Mouse (Mus musculus) c-Kit-negative CD71-positive TER-119-positive erythroid progenitor cells, embryonic 14.5 days (primary cell): Measurements from ENCODE around the gene Prkd3.

ENCODE experiments used
- DNase-seq: peaks from one replicate; pipeline ENCODE4 v3.0.0-alpha.2; 2013; ENCODE audit warnings: low read depth, low spot score

Gene Prkd3

DNA sequence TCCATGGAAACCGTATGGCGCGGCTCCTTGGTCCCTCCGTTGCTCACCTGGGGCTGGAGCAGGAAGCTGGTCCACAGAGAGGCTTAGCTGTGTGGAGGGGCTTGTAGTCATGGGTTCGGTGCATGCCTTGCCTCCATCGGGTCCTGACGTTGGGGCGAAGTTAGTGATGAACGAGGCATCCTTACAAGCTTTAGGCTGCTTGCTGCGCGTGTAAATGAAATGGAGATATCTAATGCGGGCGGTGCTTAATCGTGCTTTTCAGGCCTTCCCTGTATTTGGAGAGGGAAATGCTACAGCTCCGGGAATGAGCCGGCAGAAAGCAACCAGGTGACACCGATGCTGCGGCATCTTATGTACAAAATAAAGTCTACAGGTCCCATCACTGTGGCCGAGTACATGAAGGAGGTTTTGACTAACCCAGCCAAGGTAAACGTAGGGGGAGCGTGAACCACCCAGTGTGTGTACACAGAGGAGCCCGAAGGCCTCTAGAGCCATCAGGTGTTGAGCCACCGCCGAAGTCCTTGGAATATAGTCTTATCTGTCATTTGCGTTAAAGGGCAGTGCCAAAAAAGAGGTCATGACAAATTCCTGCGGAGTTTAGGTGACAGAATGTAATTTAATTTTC is 83.3 kb downstream of the Prkd3 start:
- DNase-seq, result no peak

DNA sequence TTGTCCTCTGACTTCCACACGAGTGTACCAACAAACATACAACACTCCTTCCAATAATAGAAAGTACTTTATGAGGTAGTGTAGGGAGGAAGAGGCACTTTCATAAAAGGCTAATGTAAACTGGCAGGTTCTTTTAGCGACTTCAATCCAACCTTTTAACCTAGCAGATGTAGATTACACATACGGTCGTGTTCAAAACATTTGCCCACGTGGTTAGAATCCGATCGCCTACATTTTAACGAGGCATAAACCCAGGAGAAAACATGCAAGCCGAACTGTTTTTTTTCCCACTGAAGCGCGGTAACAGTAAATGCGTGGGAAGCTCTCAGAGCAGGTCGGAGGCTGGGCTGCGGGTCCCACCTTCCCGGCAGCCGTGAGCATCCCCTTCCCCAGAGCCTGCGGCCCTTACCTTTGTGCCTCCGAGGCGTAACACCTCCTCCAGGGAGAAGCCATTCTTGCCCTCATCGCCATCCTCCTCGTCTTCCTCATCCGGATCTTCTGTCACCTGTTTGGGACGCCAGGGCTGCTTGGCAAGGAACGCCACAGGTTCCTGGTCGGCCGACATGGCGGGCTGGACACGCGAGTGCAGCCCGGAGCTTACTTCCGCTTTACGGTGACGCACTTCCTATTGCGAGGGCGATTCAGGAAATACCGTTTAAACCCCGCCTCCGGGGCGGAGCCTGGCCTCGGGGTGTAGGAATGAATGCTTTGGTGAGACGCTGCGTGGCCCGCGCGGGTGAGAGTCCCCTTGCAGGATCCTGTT is 84.0 kb downstream of the Prkd3 start, which contains the start of the genes Cebpz and Ndufaf7:
Gene Cebpz (minus strand): TSS at position 601 of the 763 bp plus-strand sequence.
Gene Ndufaf7 (plus strand): TSS at position 671 of the 763 bp plus-strand sequence.
- DNase-seq, result peak; percentile 98

DNA sequence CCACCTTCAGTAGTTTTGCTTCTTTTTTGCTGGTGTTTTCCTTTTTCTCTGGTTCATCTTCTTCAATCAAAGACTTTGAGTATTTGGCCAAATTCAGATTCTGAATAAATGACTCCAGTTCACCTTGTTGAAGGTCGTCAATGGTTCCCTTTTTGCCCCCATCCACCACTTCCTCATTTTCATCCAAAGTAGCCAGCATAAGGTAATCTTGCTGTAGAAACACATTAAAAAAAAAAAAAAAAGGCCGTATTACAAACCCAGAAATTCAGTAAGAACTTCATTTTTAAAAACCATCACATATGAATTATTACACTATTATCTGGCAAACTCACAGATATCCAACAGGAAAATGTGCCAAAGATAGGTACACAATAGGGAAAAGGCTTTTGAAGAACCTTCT is 84.8 kb downstream of the Prkd3 start:
- DNase-seq, result no peak

DNA sequence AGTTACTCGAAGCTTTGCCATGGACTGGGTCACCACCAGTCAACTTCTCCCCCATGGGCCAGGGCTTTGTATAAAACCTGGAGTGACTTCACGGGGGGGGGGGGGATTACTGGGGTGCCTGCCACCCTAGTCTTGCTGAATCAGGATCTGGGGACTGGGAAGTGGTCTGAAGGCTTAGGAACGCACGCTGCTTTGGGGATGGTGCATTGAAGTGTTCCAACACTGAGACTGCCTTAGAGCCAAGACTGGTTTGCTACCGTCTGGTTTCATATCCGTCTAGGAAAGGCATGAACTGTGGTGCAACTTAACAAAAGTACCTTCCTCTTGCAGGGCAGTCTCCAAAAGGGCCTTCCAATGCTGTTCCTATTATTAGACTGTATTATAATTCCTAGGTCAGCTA is 102.9 kb downstream of the Prkd3 start:
- DNase-seq, result no peak

DNA sequence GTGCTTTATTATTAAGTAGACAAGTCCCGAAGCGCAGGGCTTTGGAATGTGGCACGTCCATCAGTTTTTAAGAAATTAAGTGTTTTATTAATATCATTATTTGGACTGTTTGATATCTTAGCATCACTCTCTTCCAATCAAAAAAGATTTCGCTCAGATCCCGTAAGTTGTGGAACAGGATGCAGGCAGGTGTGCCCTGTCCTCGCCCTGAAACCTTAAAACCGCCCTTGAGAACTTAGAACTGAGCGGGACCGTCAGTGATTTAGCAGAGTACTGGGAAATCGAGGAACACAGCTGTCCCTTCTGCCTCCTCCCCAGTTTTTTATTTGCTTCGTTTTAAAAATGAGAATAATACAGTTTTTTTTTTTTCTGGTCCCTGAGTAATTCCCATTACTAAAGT is 103.7 kb downstream of the Prkd3 start:
- DNase-seq, result no peak

- peak; percentile 79 for DNase-seq
Observed at GRCm38 (mm10) chr17:78916369-78916813, 104.2 kb downstream of the Prkd3 start, which contains the start of gene Cebpzos. Gene Cebpzos (plus strand): TSS chr17:78916500.

DNA sequence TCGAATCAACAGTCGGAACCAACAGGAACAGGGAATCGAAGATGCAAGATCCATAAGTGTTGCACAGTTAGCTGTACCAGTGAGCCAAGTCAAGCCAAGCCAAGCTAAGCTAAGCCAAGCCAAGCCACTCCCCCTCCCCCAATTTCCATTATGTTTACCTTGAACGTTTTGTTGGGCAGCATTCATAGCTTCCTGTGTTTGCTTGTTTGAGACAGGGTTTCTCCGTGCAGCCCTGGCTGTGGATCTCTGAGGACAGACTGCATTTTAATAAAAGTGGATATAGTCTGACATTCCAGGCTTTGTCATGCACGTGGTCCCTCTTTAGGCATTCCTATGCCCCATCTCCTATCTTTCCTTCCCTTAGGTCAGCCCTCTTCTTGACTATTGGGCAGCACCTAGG is 104.8 kb downstream of the Prkd3 start:
- no peak for DNase-seq

DNA sequence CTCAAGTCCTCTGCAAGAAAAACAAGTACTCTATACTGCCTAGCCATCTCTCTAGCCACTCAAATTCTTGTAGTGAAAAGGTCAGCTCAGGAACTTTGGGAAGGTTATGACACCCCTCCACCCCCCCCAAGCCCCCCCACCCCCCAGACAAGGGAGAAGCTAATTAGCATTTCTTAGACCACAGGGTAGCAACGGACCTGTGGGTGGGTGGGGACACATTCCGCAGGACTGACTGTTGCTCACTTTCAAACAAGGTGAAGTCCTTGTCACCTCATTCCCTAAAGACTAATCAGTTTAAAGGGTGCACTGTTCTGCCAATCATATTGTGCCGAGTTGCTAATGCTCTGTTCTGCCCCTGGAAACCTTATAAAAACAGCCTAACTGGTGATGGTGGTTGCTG is 106.7 kb downstream of the Prkd3 start:
- DNase-seq, result no peak

GRCm38 (mm10) chr17:78912861-78913281 is 107.7 kb downstream of the Prkd3 start:
- no peak for DNase-seq

DNA sequence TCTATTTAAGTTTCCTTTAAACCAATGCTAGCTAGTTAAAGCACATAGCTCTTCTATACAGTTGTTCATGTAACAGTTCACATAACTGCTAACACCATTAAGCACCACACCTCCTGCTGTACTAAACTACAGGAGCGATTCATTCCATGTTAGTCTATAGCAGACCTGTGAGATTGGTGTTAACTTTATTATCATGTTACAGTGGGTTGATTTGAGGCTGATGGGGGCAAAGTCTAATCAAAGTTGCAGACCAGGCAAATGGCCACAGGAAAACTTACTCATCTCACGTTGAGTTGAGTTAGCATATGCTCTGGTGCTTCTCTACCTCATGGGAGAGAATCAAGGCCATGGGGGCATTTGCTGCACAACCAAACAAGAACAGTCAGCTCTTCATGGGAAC is 111.2 kb downstream of the Prkd3 start:
- DNase-seq, result no peak

DNA sequence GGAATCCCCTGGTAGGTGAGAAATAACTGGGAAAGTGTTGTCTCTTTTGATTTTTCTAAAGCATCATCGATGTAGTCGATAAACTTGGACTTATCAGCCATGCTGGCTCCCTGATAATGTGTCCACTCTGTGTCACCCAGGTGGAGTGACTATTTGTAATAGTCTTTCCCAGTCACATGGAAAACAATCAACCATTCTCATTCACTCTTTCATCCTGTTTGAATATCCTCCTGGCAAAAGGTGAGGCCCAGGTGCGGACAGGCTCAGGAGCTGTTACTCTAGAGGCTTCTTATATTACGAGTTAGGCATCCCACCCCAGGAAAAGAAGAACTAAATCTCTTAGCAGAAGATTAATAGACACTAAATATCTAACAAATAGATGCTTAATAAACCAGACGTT is 113.7 kb downstream of the Prkd3 start, which contains the start of gene Sult6b1:
Gene Sult6b1 (minus strand): TSS at position 101 of the 400 bp plus-strand sequence.
- no peak for DNase-seq

- DNase-seq, result no peak
Observed at GRCm38 (mm10) chr17:78903158-78903557, 117.5 kb downstream of the Prkd3 start.
